Mouse (Mus musculus) adrenal gland, postnatal 14 days (tissue): ENCODE data around the gene C3. TPM values are rescaled to one million over a fixed set of nuclear protein-coding genes. Genes with fewer than 3 reads are reported as not detected.

ENCODE experiments used
- DNase-seq: peaks from one replicate; pipeline ENCODE4 v3.0.0; 2021; ENCODE audit warnings: mixed read lengths
- total RNA-seq: library from RNA; stranded (reverse); gene quantifications from 2 replicates; pipeline ENCODE4 v1.2.3, GENCODE M21; 2021

The C3 gene
- total RNA-seq, 1 experiment from 2014 or later: 603 TPM

- peak; percentile 73 for DNase-seq
Observed at GRCm38 (mm10) chr17:57250461-57251160, 22.7 kb upstream of the C3 start.

- DNase-seq: peak; percentile 99
Observed at GRCm38 (mm10) chr17:57249186-57250181, 21.5 kb upstream of the C3 start, which contains the start of gene Trip10. Trip10 (plus strand) TSS chr17:57249455.

GRCm38 (mm10) chr17:57248771-57249170, 20.8 kb upstream of the C3 start:
- peak; percentile 42 for DNase-seq

GRCm38 (mm10) chr17:57248201-57248699, 20.3 kb upstream of the C3 start, which contains the start of gene Gpr108:
Gpr108 (minus strand) TSS chr17:57248446.
- peak; percentile 90 for DNase-seq

GRCm38 (mm10) chr17:57247393-57248200, 19.7 kb upstream of the C3 start:
- peak; percentile 94 for DNase-seq

- no peak for DNase-seq
Observed at GRCm38 (mm10) chr17:57246663-57247392, 18.9 kb upstream of the C3 start.

- no peak for DNase-seq
Observed at GRCm38 (mm10) chr17:57245311-57245929, 17.5 kb upstream of the C3 start.

GRCm38 (mm10) chr17:57243650-57244370, 15.9 kb upstream of the C3 start:
- no peak for DNase-seq

GRCm38 (mm10) chr17:57237181-57237580, 9.2 kb upstream of the C3 start:
- no peak for DNase-seq

- DNase-seq: no peak
Observed at GRCm38 (mm10) chr17:57235803-57236202, 7.9 kb upstream of the C3 start.

- DNase-seq: no peak
Observed at GRCm38 (mm10) chr17:57234254-57234928, 6.5 kb upstream of the C3 start.

GRCm38 (mm10) chr17:57233038-57233437, 5.1 kb upstream of the C3 start:
- DNase-seq: peak; percentile 45

- no peak for DNase-seq
Observed at GRCm38 (mm10) chr17:57232200-57232599, 4.3 kb upstream of the C3 start.

- DNase-seq: no peak
Observed at GRCm38 (mm10) chr17:57231321-57231771, 3.4 kb upstream of the C3 start.

GRCm38 (mm10) chr17:57230728-57231125, 2.8 kb upstream of the C3 start:
- DNase-seq: peak; percentile 40

- peak; percentile 33 for DNase-seq
Observed at GRCm38 (mm10) chr17:57229851-57230727, 2.2 kb upstream of the C3 start.

GRCm38 (mm10) chr17:57228873-57229272, 937 bp upstream of the C3 start:
- DNase-seq: no peak

GRCm38 (mm10) chr17:57227468-57227867, 468 bp downstream of the C3 start:
- DNase-seq: no peak
